7 mouse cellular contexts compared by ENCODE assay signal in genomic region chr13:55071322-55071721, GRCm38 (mm10). TPM values are rescaled to one million over a fixed set of nuclear protein-coding genes. Genes with fewer than 3 reads are reported as not detected.
DNase-seq lines count a peak whose midpoint lies in the region; ATAC-seq and TF ChIP-seq lines count a peak whose summit lies in the region.

No protein-coding gene starts in this region.

- H3K36me3 ChIP-seq in kidney, adult 2 months (ENCODE audit: control insufficient read depth, insufficient read depth, low read length) = no peaks in the 10 kb centered on the region

- no peak for TF ChIP-seq POLR2A in kidney, adult 2 months (IDR thresholded peaks at IDR 0.05; ENCODE audit: low read depth, low read length)

- ATAC-seq in megakaryocyte-erythroid progenitor cell, adult 5-6 weeks (replicated peaks; ENCODE audit: low FRiP score, low TSS enrichment, poor library complexity, severe bottlenecking) = no peak

- no peaks in the 10 kb centered on the region for H3K4me1 ChIP-seq in kidney, adult 2 months (ENCODE audit: control insufficient read depth, insufficient read depth, low read length)

- H3K4me3 ChIP-seq in kidney, adult 2 months (ENCODE audit: insufficient read depth, low read depth, low read length) = no peak overlapping the region

- no peaks in the 10 kb centered on the region for H3K27me3 ChIP-seq in kidney, adult 2 months (replicated peaks; ENCODE audit: control insufficient read depth, insufficient read depth, low read length)

- no peak overlapping the region for H3K27ac ChIP-seq in kidney, adult 2 months (ENCODE audit: insufficient read depth, low read depth, low read length)

- 1% methylated on average over 3 of the region's 3 CpGs for WGBS in kidney, adult 2 months

- 0 out of 2 replicates have a peak, but pooled peaks have one; percentile 10 for TF ChIP-seq CTCF in kidney, adult 2 months (conservative IDR thresholded peaks at IDR 0.05; ENCODE audit: insufficient read depth, insufficient read length, low read depth, low read length)

- peak; percentile 21 for DNase-seq in kidney, adult 2 months
- no peak for DNase-seq in kidney, postnatal 25 days
- DNase-seq in CD4-positive helper T cell, adult 2 months (ENCODE audit: low read depth, low spot score) = peak; percentile 49
- DNase-seq in MEL-GATA-1-ER (ENCODE audit: extremely low read depth, low read depth) = peak; percentile 26
- DNase-seq in hindlimb bud, embryonic 11.5 days (ENCODE audit: extremely low spot score, low read depth, low spot score) = peak; percentile 1
- no peak for DNase-seq in neural tube, embryonic 10.5 days (ENCODE audit: extremely low spot score, low spot score)

RNA-seq across cellular contexts. Expression of gene Uimc1, which starts 28.8 kb away (rescaled TPM):
- polyA plus RNA-seq in kidney, adult 2 months (2012; rRNA removed) = 5.1 and 6.5 TPM in 2 replicates
- total RNA-seq in megakaryocyte-erythroid progenitor cell, adult 5-6 weeks (2014; fragmentation: Nextera tagmentation) = 58.8 and 66.8 TPM in 2 replicates
- total RNA-seq in megakaryocyte-erythroid progenitor cell, adult 5-6 weeks (2017) = 61.2 and 68.1 TPM in 2 replicates

RNA-seq across cellular contexts. Expression of gene Zfp346, which starts 33.8 kb away (rescaled TPM):
- 13.7 TPM in 2 replicates for polyA plus RNA-seq in kidney, adult 2 months (2012; rRNA removed)
- total RNA-seq in megakaryocyte-erythroid progenitor cell, adult 5-6 weeks (2014; fragmentation: Nextera tagmentation) = 33.1 and 61.7 TPM in 2 replicates
- total RNA-seq in megakaryocyte-erythroid progenitor cell, adult 5-6 weeks (2017) = 6.7 and 24.8 TPM in 2 replicates

RNA-seq across cellular contexts. Expression of gene Hk3, which starts 50.1 kb away (rescaled TPM):
- 0.75 and 1.0 TPM in 2 replicates for polyA plus RNA-seq in kidney, adult 2 months (2012; rRNA removed)
- total RNA-seq in megakaryocyte-erythroid progenitor cell, adult 5-6 weeks (2014; fragmentation: Nextera tagmentation) = 2.6 TPM in 1 of 2 replicates, not detected in the other
- total RNA-seq in megakaryocyte-erythroid progenitor cell, adult 5-6 weeks (2017) = 0.38 and 1.9 TPM in 2 replicates

Comparison
In these comparisons a context has a peak if more than half of its experiments do, and no peak if none do; other contexts are left out.
1. DNase-seq: peak in kidney, adult 2 months (single experiment), CD4-positive helper T cell, adult 2 months (single experiment), MEL-GATA-1-ER (single experiment) and hindlimb bud, embryonic 11.5 days (single experiment); none in kidney, postnatal 25 days (0 of 2) and neural tube, embryonic 10.5 days (single experiment).